Mouse (Mus musculus) lung, embryonic 16.5 days (tissue): ENCODE measurements around the gene Tial1. TPM values are rescaled to one million over a fixed set of nuclear protein-coding genes. Genes with fewer than 3 reads are reported as not detected.

Experiments
- ATAC-seq: fragments of 200-750 bp; cut with Nextera tagmentation; 2 replicates; pipeline ENCODE4 v1.8.0; 2017; ENCODE audit warnings: low read depth, mild to moderate bottlenecking, moderate library complexity
- H3K27ac ChIP-seq: fragments of 300-500 bp; sonication (generic); 2 replicates; pipeline ENCODE4 v1.5.1; 2014; ENCODE audit warnings: mild to moderate bottlenecking, control low read depth, low read length
- H3K27me3 ChIP-seq: fragments of 300-500 bp; sonication (generic); 2 replicates; pipeline ENCODE4 v1.6.1; 2014; ENCODE audit warnings: low read depth, low read length, mixed read lengths; ENCODE audit not compliant: control insufficient read depth, insufficient read depth
- H3K36me3 ChIP-seq: fragments of 300-500 bp; sonication (generic); 2 replicates; pipeline ENCODE4 v1.6.1; 2014; ENCODE audit warnings: low read length; ENCODE audit not compliant: control insufficient read depth, insufficient read depth
- H3K4me1 ChIP-seq: fragments of 300-500 bp; sonication (generic); replicated peaks from 2 replicates; pipeline ENCODE4 v1.6.1; 2014; ENCODE audit warnings: low read length, mixed read lengths; ENCODE audit not compliant: control insufficient read depth, insufficient read depth
- H3K4me2 ChIP-seq: fragments of 300-500 bp; sonication (generic); 2 replicates; pipeline ENCODE4 v1.6.1; 2014; ENCODE audit warnings: low read depth, low read length, control low read depth
- H3K4me3 ChIP-seq: fragments of 300-500 bp; sonication (generic); 2 replicates; pipeline ENCODE4 v1.5.1; 2014; ENCODE audit warnings: mild to moderate bottlenecking, low read length, control low read depth
- H3K9ac ChIP-seq: fragments of 300-500 bp; sonication (generic); 2 replicates; pipeline ENCODE4 v1.6.1; 2014; ENCODE audit warnings: low read length, control low read depth
- H3K9me3 ChIP-seq: fragments of 300-500 bp; sonication (generic); 2 replicates; pipeline ENCODE4 v1.6.1; 2016; ENCODE audit warnings: low read length; ENCODE audit not compliant: control insufficient read depth
- WGBS: fragments of 180-500 bp; shearing (Covaris S2); extraction: QIAGEN DNeasy Blood & Tissue Kit; methylation state at CpG from one replicate; pipeline ENCODE4 v1.1.7; 2014; 5-methylcytosine and 5-hydroxymethylcytosine counted together
- polyA plus RNA-seq: library from polyadenylated mRNA; unstranded; fragments of >200 nt; fragmentation: Nextera tagmentation; extraction: Ambion mirVana; gene quantifications from 2 replicates; pipeline ENCODE4 v1.2.1, GENCODE M21; 2015

Gene Tial1
- polyA plus RNA-seq = 26.8 and 27.1 TPM in 2 replicates

DNA sequence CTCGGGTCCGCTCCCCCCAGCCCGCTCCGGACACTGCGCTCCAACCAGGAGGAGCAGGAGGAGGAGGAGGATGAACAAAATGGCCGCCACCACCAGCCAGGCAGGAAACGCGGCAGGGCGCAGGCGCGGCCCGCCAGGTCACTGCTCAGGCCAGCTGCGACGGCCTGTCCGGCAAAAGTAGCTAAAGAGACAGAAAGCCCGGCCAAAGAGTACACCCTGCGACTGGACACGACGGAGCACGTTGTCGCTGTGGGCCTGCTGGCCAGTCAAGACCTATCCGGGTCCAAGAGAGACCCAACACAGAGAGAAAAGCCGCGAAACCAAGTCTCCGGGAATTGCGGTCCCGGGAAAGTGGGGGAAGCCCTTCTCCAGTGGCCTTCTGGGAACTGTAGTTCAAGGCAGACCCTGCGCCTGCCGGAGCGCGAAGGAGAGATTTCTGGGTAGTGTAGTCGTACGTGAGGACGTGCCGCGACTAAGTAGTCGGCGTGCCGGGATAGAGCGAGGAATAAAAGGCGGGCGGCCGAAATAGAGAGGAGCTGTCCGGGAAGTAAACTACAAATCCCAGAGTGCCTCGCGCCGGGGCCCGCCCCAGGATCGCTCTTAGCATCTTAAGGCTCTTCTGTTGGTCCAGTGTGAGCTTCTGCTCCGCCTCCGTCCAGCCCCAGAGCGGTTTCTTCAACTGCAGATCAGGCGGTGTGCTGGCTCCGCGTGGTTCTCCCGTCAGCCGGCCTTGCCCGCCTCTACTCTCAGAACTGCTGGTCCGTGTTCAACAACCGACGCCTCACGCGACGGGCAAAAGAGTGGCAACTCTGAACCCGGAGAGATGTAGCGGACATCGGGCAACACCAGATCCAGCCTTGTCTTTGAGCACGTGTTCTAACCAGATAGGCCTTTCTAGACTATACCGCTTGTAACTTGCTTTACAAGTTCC is at the start of gene Tial1:
Gene Tial1, minus strand, starts transcription at position 433 of the 931 bp plus-strand sequence.
- peak within 1 kb of the TSS; percentile 78 for H3K4me2 ChIP-seq
- WGBS = under 1% methylated on average over 69 of the region's 69 CpGs
- H3K36me3 ChIP-seq = no peaks in the 10 kb centered on the region
- H3K4me1 ChIP-seq = peaks cover 10% of the 10 kb centered on the region
- peak within 1 kb of the TSS; percentile 76 for H3K4me3 ChIP-seq
- peak within 1 kb of the TSS; percentile 86 for H3K9ac ChIP-seq
- H3K27me3 ChIP-seq = no peaks in the 10 kb centered on the region
- H3K9me3 ChIP-seq = no peaks in the 10 kb centered on the region
- peak within 1 kb of the TSS; percentile 96 for H3K27ac ChIP-seq
- peak; percentile 99 for ATAC-seq

DNA sequence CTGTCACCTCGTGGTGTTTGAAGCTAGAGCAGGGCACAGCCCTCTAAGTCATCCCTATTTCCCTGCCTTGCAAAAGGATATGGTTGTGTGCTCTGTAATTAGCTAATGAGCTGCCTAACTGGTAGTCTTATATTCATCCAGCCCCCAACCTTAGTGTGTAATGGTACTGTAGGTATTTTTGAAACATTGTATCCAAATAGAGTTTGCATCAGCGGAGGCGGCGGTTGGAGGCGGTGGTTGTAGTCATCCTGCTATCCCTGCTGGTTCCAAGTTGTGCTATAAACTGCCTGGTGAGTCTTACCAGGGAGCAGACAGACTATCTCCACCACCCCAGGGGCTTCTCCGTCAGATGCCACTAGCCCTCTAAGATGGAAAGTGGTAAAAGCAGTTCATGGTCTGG is 42.6 kb upstream of the Tial1 start:
- Histone ChIP-seq H3K36me3 (no peaks in the 10 kb centered on the region), H3K9me3 (no peaks in the 10 kb centered on the region), H3K4me3 (no peak overlapping the region), H3K27ac (no peak overlapping the region), H3K4me2 (no peak overlapping the region), H3K27me3 (no peaks in the 10 kb centered on the region), H3K4me1 (no peaks in the 10 kb centered on the region), H3K9ac (no peak overlapping the region)
- ATAC-seq = no peak
- 81% methylated on average over 6 of the region's 6 CpGs for WGBS

DNA sequence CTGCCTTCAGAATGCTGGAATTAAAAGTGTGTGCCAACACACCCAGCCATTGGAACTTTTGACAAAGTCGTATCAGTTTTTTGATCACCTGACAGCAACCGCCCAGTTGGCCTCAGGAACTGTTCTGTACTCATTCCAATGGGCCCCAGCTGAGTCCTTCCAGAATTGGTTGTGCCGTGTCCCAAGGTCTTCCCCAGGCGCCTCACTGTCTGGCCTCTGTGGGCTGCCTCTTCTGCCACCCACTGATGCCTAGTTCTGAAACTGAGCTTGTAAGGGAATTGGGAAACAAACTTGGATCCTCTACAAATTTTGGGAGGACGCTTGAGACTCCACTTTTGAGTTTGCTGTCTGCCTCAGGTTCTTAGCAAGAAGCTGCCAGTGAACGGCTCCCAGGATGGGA is 38.3 kb upstream of the Tial1 start:
- no peaks in the 10 kb centered on the region for H3K27me3 ChIP-seq
- ATAC-seq = no peak
- H3K36me3 ChIP-seq = no peaks in the 10 kb centered on the region
- no peaks in the 10 kb centered on the region for H3K4me1 ChIP-seq
- WGBS = 68% methylated on average over 6 of the region's 6 CpGs
- no peak overlapping the region for H3K4me3 ChIP-seq
- H3K4me2 ChIP-seq = no peak overlapping the region
- H3K9ac ChIP-seq = no peak overlapping the region
- H3K27ac ChIP-seq = no peak overlapping the region
- no peaks in the 10 kb centered on the region for H3K9me3 ChIP-seq

DNA sequence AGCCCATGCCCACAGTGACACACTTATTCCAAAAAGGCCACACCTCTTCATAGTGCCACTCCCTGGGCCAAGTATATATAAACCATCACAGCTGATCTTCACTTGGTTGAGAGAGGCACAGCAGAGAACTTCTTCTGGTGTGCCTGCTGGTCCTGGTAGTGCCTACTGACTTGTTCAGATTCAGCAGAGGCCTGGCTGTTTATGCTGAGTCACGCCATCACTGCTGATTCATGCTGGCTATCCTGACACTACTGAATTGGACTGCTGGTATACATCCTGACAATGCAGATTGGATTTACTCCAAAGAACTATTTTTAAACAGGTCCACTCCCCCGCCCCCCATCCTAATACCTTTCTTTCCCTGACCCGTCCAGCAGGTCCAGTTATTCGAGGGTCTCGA is 33.0 kb upstream of the Tial1 start:
- H3K27me3 ChIP-seq = no peaks in the 10 kb centered on the region
- no peaks in the 10 kb centered on the region for H3K9me3 ChIP-seq
- H3K36me3 ChIP-seq = no peaks in the 10 kb centered on the region
- no peak for ATAC-seq
- WGBS = 73% methylated on average over 5 of the region's 5 CpGs
- H3K9ac ChIP-seq = no peak overlapping the region
- H3K4me3 ChIP-seq = no peak overlapping the region
- H3K4me2 ChIP-seq = no peak overlapping the region
- no peaks in the 10 kb centered on the region for H3K4me1 ChIP-seq
- H3K27ac ChIP-seq = no peak overlapping the region

DNA sequence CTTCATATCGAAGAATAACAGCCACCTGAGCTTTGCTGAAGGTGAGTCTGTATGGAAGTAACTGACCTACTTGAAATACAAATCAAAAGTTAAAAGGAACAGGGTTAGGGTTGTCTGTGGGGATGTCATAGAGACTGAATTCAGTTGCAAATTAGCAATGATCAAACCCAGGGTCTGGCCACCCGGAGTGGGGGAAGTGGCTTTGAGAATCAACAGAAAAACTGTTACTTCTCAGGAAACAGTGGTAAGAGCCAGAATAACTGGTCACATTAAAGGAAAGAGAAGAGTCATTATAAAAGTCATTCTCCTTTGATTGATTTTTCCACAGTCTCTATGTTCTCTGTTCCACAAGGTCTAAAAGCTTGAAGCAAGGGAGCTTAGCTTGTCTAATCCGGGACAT is 27.5 kb upstream of the Tial1 start:
- Histone ChIP-seq H3K9ac (no peak overlapping the region), H3K4me1 (no peaks in the 10 kb centered on the region), H3K27ac (no peak overlapping the region), H3K9me3 (peaks cover 9% of the 10 kb centered on the region; the same call in 1 of the 2 replicates), H3K4me2 (no peak overlapping the region), H3K4me3 (no peak overlapping the region), H3K27me3 (no peaks in the 10 kb centered on the region), H3K36me3 (no peaks in the 10 kb centered on the region)
- WGBS = 97% methylated on average over 3 of the region's 3 CpGs
- no peak for ATAC-seq

DNA sequence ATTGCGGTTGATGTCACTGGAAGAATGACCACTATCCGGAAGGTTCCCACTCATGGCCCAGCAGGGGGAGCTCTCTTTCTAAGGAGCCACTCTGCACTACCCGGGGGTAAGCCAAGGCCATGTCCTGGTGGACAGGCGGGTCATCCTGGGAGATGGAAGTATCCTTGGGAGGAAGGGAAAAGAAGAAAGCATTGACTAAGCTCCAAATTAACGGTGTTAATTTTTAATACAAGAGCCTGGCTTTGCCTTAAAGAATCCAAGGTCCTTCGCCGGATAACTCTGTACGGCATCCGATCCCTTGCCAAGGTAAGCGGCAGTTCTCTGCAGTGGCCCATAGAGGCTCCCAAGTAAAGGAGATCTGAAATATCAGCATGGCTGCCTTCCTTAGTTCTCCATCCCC is 12.8 kb upstream of the Tial1 start:
- peak overlapping the region; percentile 21; the same call in 1 of the 2 replicates for H3K4me2 ChIP-seq
- H3K4me3 ChIP-seq = no peak overlapping the region
- ATAC-seq = peak; percentile 74
- no peaks in the 10 kb centered on the region for H3K27me3 ChIP-seq
- H3K36me3 ChIP-seq = no peaks in the 10 kb centered on the region
- H3K27ac ChIP-seq = no peak overlapping the region
- 48% methylated on average over 10 of the region's 10 CpGs for WGBS
- 0 out of 2 replicates have a peak, but pooled peaks cover 2% of the 10 kb centered on the region for H3K4me1 ChIP-seq
- H3K9me3 ChIP-seq = no peaks in the 10 kb centered on the region
- H3K9ac ChIP-seq = no peak overlapping the region

DNA sequence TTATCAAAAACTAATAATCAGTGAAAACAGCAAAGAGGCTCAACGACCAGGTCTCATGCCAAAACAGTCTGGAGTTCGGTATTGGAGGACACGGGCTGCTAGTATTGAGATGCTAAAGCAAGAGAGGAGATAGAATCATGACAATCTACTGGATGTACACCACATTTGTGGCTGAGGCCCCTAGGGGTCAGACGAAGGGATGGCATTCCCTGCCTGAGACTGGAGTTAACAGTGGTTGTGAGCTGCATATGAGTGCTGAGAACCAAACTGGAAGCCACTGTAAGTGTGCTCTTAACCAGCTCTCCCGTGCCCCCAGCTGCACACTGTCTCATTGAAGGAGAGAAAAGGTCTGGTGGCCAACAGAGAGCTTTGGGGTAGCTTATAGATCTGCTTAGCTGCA is 889 bp upstream of the Tial1 start:
- Histone ChIP-seq H3K9ac (peak overlapping the region; percentile 58), H3K36me3 (no peaks in the 10 kb centered on the region), H3K4me3 (no peak overlapping the region; the same call in 1 of the 2 replicates), H3K4me2 (peak overlapping the region; percentile 78), H3K27me3 (no peaks in the 10 kb centered on the region), H3K4me1 (peaks cover 10% of the 10 kb centered on the region), H3K9me3 (no peaks in the 10 kb centered on the region), H3K27ac (no peak overlapping the region)
- no peak for ATAC-seq
- 71% methylated on average over 5 of the region's 5 CpGs for WGBS

DNA sequence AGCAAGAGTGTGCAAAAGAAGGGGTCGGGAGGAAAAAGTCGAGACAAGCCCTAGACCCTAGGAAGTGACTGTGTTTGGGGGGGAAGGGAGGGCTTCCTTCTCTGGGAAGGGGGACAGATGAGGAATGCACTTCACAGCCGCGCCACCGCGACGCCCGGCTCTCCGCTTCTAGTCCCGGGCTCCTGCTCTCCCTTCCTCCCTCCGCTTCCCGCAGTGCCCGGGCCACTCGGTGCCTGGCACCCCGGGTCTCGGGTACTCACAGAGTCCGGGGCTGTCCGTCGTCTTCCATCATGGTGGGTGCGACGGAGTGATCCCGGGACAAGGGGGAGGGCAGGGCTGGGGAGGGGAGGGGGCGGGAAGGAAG is 670 bp downstream of the Tial1 start:
- Histone ChIP-seq H3K9me3 (no peaks in the 10 kb centered on the region), H3K4me3 (peak overlapping the region; percentile 76), H3K4me2 (peak overlapping the region; percentile 68), H3K27me3 (no peaks in the 10 kb centered on the region), H3K9ac (peak overlapping the region; percentile 86), H3K36me3 (no peaks in the 10 kb centered on the region), H3K27ac (peak overlapping the region; percentile 96), H3K4me1 (peaks cover 10% of the 10 kb centered on the region)
- WGBS = under 1% methylated on average over 17 of the region's 23 CpGs
- ATAC-seq = peak; percentile 31

DNA sequence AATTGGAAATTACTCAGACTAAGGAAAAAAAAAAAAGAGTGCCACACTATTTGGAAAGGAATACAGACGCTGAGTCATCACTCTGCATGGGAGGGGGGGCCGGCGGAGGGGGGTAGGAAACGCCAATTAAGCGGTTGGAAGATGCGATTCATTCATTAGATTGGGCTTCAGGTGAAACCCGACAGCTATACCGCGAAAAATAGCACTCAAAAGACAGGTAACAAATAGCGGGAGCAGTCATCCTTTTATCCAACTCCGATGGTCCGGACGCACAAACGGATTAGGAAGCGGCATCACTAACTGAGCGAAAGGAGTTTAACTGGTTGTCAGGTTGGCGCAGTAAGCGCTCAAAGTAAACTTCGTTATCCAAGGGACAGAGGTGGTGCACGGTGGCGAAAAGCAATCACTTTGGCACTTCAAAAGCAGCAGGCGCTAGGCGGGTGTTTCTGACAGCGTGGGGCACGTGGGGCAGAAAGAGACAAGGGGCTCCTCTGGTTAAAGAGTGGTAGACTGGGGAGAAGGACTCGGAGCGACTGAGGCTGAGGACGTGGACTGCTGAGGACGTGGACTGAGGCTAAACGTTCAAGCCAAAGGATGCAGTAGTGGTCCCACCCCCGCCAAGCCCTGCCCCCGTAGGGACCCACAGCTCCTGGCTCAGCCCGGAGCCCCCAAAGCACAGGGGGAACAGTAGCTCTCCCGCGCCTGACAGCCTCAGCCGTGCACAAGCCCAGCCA is 1.2 kb downstream of the Tial1 start:
- peak overlapping the region; percentile 76 for H3K4me3 ChIP-seq
- peak; percentile 6; the same call in 1 of the 2 replicates for ATAC-seq
- no peaks in the 10 kb centered on the region for H3K27me3 ChIP-seq
- H3K9ac ChIP-seq = peak overlapping the region; percentile 86
- peaks cover 10% of the 10 kb centered on the region for H3K4me1 ChIP-seq
- WGBS = under 1% methylated on average over 36 of the region's 36 CpGs
- H3K4me2 ChIP-seq = peak overlapping the region; percentile 68
- no peaks in the 10 kb centered on the region for H3K9me3 ChIP-seq
- H3K27ac ChIP-seq = peak overlapping the region; percentile 96
- no peaks in the 10 kb centered on the region for H3K36me3 ChIP-seq
